Mouse (Mus musculus) spleen, adult 2 months (tissue): ENCODE measurements around the gene Bcar3.

ENCODE experiments used
- CTCF ChIP-seq: fragments of 200-500 bp; IDR thresholded peaks from 2 replicates; pipeline ENCODE4 v1.5.1; 2011; ENCODE audit warnings: mild to moderate bottlenecking, inconsistent platforms; ENCODE audit not compliant: insufficient read depth, insufficient read length, insufficient replicate concordance; ENCODE audit errors: extremely low read depth
- POLR2A ChIP-seq: fragments of 200-500 bp; IDR thresholded peaks from 2 replicates; pipeline ENCODE4 v1.6.1; 2011; ENCODE audit warnings: low read depth, low read length, inconsistent platforms

DNA sequence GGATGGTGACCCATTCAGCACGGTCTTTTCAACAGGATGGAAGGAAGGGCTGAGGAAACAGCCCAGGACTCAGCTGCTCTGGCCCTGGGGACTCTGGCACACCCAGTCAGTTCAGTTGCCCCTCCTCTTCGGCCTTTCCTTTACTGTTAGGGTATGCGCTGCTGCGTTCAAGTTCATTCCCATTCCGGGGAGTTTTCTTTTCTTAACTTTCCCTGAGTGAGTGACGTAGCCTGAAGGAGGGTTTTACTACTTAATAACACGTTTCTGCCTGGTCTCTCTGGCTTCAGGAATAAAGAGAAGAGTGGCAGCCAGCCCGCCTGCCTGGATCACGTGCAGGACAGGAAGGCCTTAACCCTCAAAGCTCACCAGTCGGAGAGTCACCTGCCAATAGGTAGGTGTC, 217.0 kb downstream of the Bcar3 start:
- no peak for TF ChIP-seq CTCF
- TF ChIP-seq POLR2A, result no peak
